Mouse (Mus musculus): ENCODE measurements at regions not wholly inside any gene's neighbourhood (a gene's known extent, or its start where the extent isn't known, plus 50 kb on each side); places are given as distances from the start of the nearest gene placed in this dataset.

GRCm38 (mm10) chr10:55257351-55257750 lies 849.4 kb upstream of the Msl3l2 start:
- ATAC-seq (replicated peaks; ENCODE audit: insufficient number of reproducible peaks, low FRiP score, low TSS enrichment, low read depth) (no peak), DNase-seq (ENCODE audit: low spot score) (no peak)
- Histone ChIP-seq H3K36me3 (replicated peaks; ENCODE audit: control insufficient read depth, insufficient read depth, low read depth, low read length) (no peaks in the 10 kb centered on the region), H3K9ac (replicated peaks; ENCODE audit: low read length) (no peak overlapping the region), H3K4me3 (ENCODE audit: low read depth, low read length) (no peak overlapping the region), H3K4me2 (ENCODE audit: low read depth, low read length) (no peak overlapping the region), H3K27me3 (ENCODE audit: control insufficient read depth, insufficient read depth, low read length) (no peaks in the 10 kb centered on the region), H3K4me1 (ENCODE audit: control insufficient read depth, insufficient read depth, low read length) (no peaks in the 10 kb centered on the region), H3K9me3 (replicated peaks; ENCODE audit: control insufficient read depth, low read length) (no peaks in the 10 kb centered on the region), H3K27ac (replicated peaks; ENCODE audit: low read depth, low read length) (no peak overlapping the region)
- WGBS, result 89% methylated on average over 3 of the region's 3 CpGs

GRCm38 (mm10) chr10:55300141-55300540 lies 806.6 kb upstream of the Msl3l2 start:
- Histone ChIP-seq H3K27ac (replicated peaks; ENCODE audit: low read depth, low read length) (no peak overlapping the region), H3K36me3 (replicated peaks; ENCODE audit: control insufficient read depth, insufficient read depth, low read depth, low read length) (no peaks in the 10 kb centered on the region), H3K4me2 (ENCODE audit: low read depth, low read length) (no peak overlapping the region), H3K4me1 (ENCODE audit: control insufficient read depth, insufficient read depth, low read length) (no peaks in the 10 kb centered on the region), H3K9ac (replicated peaks; ENCODE audit: low read length) (no peak overlapping the region), H3K27me3 (ENCODE audit: control insufficient read depth, insufficient read depth, low read length) (no peaks in the 10 kb centered on the region), H3K4me3 (ENCODE audit: low read depth, low read length) (no peak overlapping the region), H3K9me3 (replicated peaks; ENCODE audit: control insufficient read depth, low read length) (no peaks in the 10 kb centered on the region)
- WGBS, result 94% methylated on average over 5 of the region's 5 CpGs
- DNase-seq (ENCODE audit: low spot score), result no peak
- no peak for ATAC-seq (replicated peaks; ENCODE audit: insufficient number of reproducible peaks, low FRiP score, low TSS enrichment, low read depth)

GRCm38 (mm10) chr10:55333836-55334235 lies 772.9 kb upstream of the Msl3l2 start:
- no peaks in the 10 kb centered on the region for H3K9me3 ChIP-seq (replicated peaks; ENCODE audit: control insufficient read depth, low read length)
- H3K4me1 ChIP-seq (ENCODE audit: control insufficient read depth, insufficient read depth, low read length), result no peaks in the 10 kb centered on the region
- no peak for ATAC-seq (replicated peaks; ENCODE audit: insufficient number of reproducible peaks, low FRiP score, low TSS enrichment, low read depth)
- peak; percentile 7 for DNase-seq (ENCODE audit: low spot score)
- no peak overlapping the region for H3K27ac ChIP-seq (replicated peaks; ENCODE audit: low read depth, low read length)
- H3K36me3 ChIP-seq (replicated peaks; ENCODE audit: control insufficient read depth, insufficient read depth, low read depth, low read length), result no peaks in the 10 kb centered on the region
- H3K4me3 ChIP-seq (ENCODE audit: low read depth, low read length), result no peak overlapping the region
- no peaks in the 10 kb centered on the region for H3K27me3 ChIP-seq (ENCODE audit: control insufficient read depth, insufficient read depth, low read length)
- H3K4me2 ChIP-seq (ENCODE audit: low read depth, low read length), result no peak overlapping the region
- WGBS, result 67% methylated on average over 2 of the region's 2 CpGs
- no peak overlapping the region for H3K9ac ChIP-seq (replicated peaks; ENCODE audit: low read length)

- DNase-seq (ENCODE audit: low spot score) (no peak), ATAC-seq (replicated peaks; ENCODE audit: insufficient number of reproducible peaks, low FRiP score, low TSS enrichment, low read depth) (no peak)
- H3K27me3 ChIP-seq (ENCODE audit: control insufficient read depth, insufficient read depth, low read length), result no peaks in the 10 kb centered on the region
- H3K4me3 ChIP-seq (ENCODE audit: low read depth, low read length), result no peak overlapping the region
- no peak overlapping the region for H3K9ac ChIP-seq (replicated peaks; ENCODE audit: low read length)
- WGBS, result 73% methylated on average over 3 of the region's 3 CpGs
- no peaks in the 10 kb centered on the region for H3K9me3 ChIP-seq (replicated peaks; ENCODE audit: control insufficient read depth, low read length)
- H3K4me1 ChIP-seq (ENCODE audit: control insufficient read depth, insufficient read depth, low read length), result no peaks in the 10 kb centered on the region
- no peaks in the 10 kb centered on the region for H3K36me3 ChIP-seq (replicated peaks; ENCODE audit: control insufficient read depth, insufficient read depth, low read depth, low read length)
- no peak overlapping the region for H3K4me2 ChIP-seq (ENCODE audit: low read depth, low read length)
- H3K27ac ChIP-seq (replicated peaks; ENCODE audit: low read depth, low read length), result no peak overlapping the region
Observed at GRCm38 (mm10) chr10:55335997-55336396, 770.7 kb upstream of the Msl3l2 start.

- H3K27me3 ChIP-seq (ENCODE audit: control insufficient read depth, insufficient read depth, low read length), result no peaks in the 10 kb centered on the region
- H3K9me3 ChIP-seq (replicated peaks; ENCODE audit: control insufficient read depth, low read length), result no peaks in the 10 kb centered on the region
- H3K4me1 ChIP-seq (ENCODE audit: control insufficient read depth, insufficient read depth, low read length), result no peaks in the 10 kb centered on the region
- DNase-seq (ENCODE audit: low spot score), result no peak
- no peak for ATAC-seq (replicated peaks; ENCODE audit: insufficient number of reproducible peaks, low FRiP score, low TSS enrichment, low read depth)
- no peak overlapping the region for H3K27ac ChIP-seq (replicated peaks; ENCODE audit: low read depth, low read length)
- no peaks in the 10 kb centered on the region for H3K36me3 ChIP-seq (replicated peaks; ENCODE audit: control insufficient read depth, insufficient read depth, low read depth, low read length)
- no peak overlapping the region for H3K4me3 ChIP-seq (ENCODE audit: low read depth, low read length)
- no peak overlapping the region for H3K4me2 ChIP-seq (ENCODE audit: low read depth, low read length)
- 34% methylated on average over 1 of the region's 1 CpGs for WGBS
- no peak overlapping the region for H3K9ac ChIP-seq (replicated peaks; ENCODE audit: low read length)
Observed at GRCm38 (mm10) chr10:55348071-55348470, 758.6 kb upstream of the Msl3l2 start.
